Mouse (Mus musculus) liver, embryonic 15.5 days (tissue): Measurements from ENCODE around the gene Runx3. TPM values are rescaled to one million over a fixed set of nuclear protein-coding genes. Genes with fewer than 3 reads are reported as not detected.

Experiments
- ATAC-seq: fragments of 200-750 bp; cut with Nextera tagmentation; 2 replicates; pipeline ENCODE4 v1.8.0; 2017; ENCODE audit warnings: moderate number of reproducible peaks, mild to moderate bottlenecking, moderate library complexity; ENCODE audit not compliant: insufficient read depth
- H3K27ac ChIP-seq: fragments of 300-500 bp; sonication (generic); replicated peaks from 2 replicates; pipeline ENCODE4 v1.5.1; 2015; ENCODE audit warnings: mild to moderate bottlenecking, inconsistent platforms
- H3K27me3 ChIP-seq: fragments of 300-500 bp; sonication (generic); 2 replicates; pipeline ENCODE4 v1.6.1; 2015; ENCODE audit warnings: mild to moderate bottlenecking, inconsistent platforms
- H3K36me3 ChIP-seq: fragments of 300-500 bp; sonication (generic); replicated peaks from 2 replicates; pipeline ENCODE4 v1.6.1; 2015; ENCODE audit warnings: moderate library complexity, mild to moderate bottlenecking, inconsistent platforms
- H3K4me1 ChIP-seq: fragments of 300-500 bp; sonication (generic); replicated peaks from 2 replicates; pipeline ENCODE4 v1.6.1; 2015; ENCODE audit warnings: inconsistent platforms
- H3K4me2 ChIP-seq: fragments of 300-500 bp; sonication (generic); 2 replicates; pipeline ENCODE4 v1.6.1; 2015; ENCODE audit warnings: moderate library complexity, mild to moderate bottlenecking, inconsistent platforms
- H3K4me3 ChIP-seq: fragments of 300-500 bp; sonication (generic); replicated peaks from 2 replicates; pipeline ENCODE4 v1.5.1; 2015; ENCODE audit warnings: mild to moderate bottlenecking, inconsistent platforms
- H3K9ac ChIP-seq: fragments of 300-500 bp; sonication (generic); 2 replicates; pipeline ENCODE4 v1.6.1; 2015; ENCODE audit warnings: moderate library complexity, mild to moderate bottlenecking, inconsistent platforms
- H3K9me3 ChIP-seq: fragments of 300-500 bp; sonication (generic); replicated peaks from 2 replicates; pipeline ENCODE4 v1.6.1; 2016; ENCODE audit warnings: inconsistent platforms
- WGBS: fragments of 180-500 bp; shearing (Covaris S2); methylation state at CpG from one replicate; pipeline ENCODE4 v1.1.7; 2015; ENCODE audit warnings: mixed read lengths; ENCODE audit not compliant: insufficient replicate concordance; 5-methylcytosine and 5-hydroxymethylcytosine counted together
- polyA plus RNA-seq: library from polyadenylated mRNA; unstranded; fragments of >200 nt; fragmentation: Nextera tagmentation; extraction: Ambion mirVana; gene quantifications from 2 replicates; pipeline ENCODE4 v1.2.1, GENCODE M21; 2015

Gene Runx3
- polyA plus RNA-seq, 1 experiment from 2014 or later, result 0.75 TPM

- 59% methylated on average over 6 of the region's 6 CpGs for WGBS
- peaks cover 35% of the 10 kb centered on the region for H3K27me3 ChIP-seq
- H3K36me3 ChIP-seq, result no peaks in the 10 kb centered on the region
- H3K9me3 ChIP-seq, result no peaks in the 10 kb centered on the region
- no peak overlapping the region for H3K27ac ChIP-seq
- 0 out of 2 replicates have a peak, but pooled peaks cover 3% of the 10 kb centered on the region for H3K4me1 ChIP-seq
- no peak overlapping the region for H3K4me2 ChIP-seq
- ATAC-seq, result no peak
- no peak overlapping the region for H3K4me3 ChIP-seq
- no peak overlapping the region for H3K9ac ChIP-seq
Measured at GRCm38 (mm10) chr4:135131145-135131544, 10.7 kb downstream of the Runx3 start.

DNA sequence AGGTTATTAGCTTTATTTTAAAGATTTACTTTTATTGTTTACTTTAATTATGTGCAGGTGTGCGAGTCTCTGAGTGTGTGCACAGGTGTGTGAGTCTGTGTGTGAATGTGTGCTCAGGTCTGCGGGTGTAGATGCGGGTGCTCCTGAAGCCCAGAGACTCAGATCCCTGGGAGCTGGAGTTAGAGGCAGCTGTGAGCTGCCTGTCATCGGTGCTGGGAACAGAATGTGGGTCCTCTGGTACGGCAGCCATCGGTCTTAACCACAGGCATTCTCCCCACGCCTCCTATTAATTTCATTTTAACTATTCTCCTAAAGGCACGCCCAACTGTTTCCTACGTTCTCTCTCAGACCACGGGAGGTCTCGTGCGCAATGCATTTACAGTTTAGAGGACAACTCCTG lies 12.3 kb downstream of the Runx3 start:
- no peak for ATAC-seq
- H3K27ac ChIP-seq, result no peak overlapping the region
- 0 out of 2 replicates have a peak, but pooled peaks cover 3% of the 10 kb centered on the region for H3K4me1 ChIP-seq
- no peaks in the 10 kb centered on the region for H3K36me3 ChIP-seq
- H3K4me3 ChIP-seq, result no peak overlapping the region
- H3K9ac ChIP-seq, result no peak overlapping the region
- 79% methylated on average over 12 of the region's 12 CpGs for WGBS
- peaks cover 36% of the 10 kb centered on the region for H3K27me3 ChIP-seq
- no peaks in the 10 kb centered on the region for H3K9me3 ChIP-seq
- no peak overlapping the region for H3K4me2 ChIP-seq

GRCm38 (mm10) chr4:135133711-135134110 lies 13.3 kb downstream of the Runx3 start:
- Histone ChIP-seq H3K9me3 (no peaks in the 10 kb centered on the region), H3K36me3 (no peaks in the 10 kb centered on the region), H3K27ac (no peak overlapping the region), H3K4me3 (no peak overlapping the region), H3K4me1 (no peaks in the 10 kb centered on the region), H3K4me2 (no peak overlapping the region), H3K27me3 (peaks cover 38% of the 10 kb centered on the region), H3K9ac (no peak overlapping the region)
- 45% methylated on average over 4 of the region's 4 CpGs for WGBS
- ATAC-seq, result no peak

GRCm38 (mm10) chr4:135135331-135135730 lies 14.9 kb downstream of the Runx3 start:
- H3K27me3 ChIP-seq, result peaks cover 41% of the 10 kb centered on the region
- ATAC-seq, result no peak
- H3K4me3 ChIP-seq, result no peak overlapping the region
- WGBS, result 65% methylated on average over 6 of the region's 6 CpGs
- H3K9me3 ChIP-seq, result no peaks in the 10 kb centered on the region
- no peaks in the 10 kb centered on the region for H3K36me3 ChIP-seq
- no peak overlapping the region for H3K4me2 ChIP-seq
- H3K27ac ChIP-seq, result no peak overlapping the region
- H3K4me1 ChIP-seq, result no peaks in the 10 kb centered on the region
- no peak overlapping the region for H3K9ac ChIP-seq

DNA sequence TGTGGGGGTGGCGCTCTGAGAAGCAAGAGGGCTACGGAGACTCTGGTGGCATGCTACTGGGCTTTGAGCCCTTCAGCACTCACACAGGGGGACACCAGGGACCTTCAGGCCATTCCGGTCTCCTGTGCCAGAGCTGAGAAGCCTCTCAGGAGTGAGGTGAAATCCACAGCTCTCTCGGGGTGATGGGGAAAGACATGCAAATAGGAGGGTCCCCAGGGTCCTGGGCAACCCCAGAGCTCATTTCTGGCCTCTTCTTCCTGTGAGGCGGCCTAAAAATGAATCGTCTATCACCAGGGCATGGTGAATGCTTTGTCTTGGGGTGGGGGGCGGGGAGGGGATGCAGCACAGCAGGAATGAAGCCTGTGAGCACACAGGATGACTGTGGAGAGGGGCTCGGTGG lies 15.8 kb downstream of the Runx3 start:
- Histone ChIP-seq H3K4me2 (no peak overlapping the region), H3K9me3 (no peaks in the 10 kb centered on the region), H3K4me1 (no peaks in the 10 kb centered on the region), H3K27me3 (peaks cover 46% of the 10 kb centered on the region), H3K36me3 (no peaks in the 10 kb centered on the region), H3K27ac (no peak overlapping the region), H3K4me3 (no peak overlapping the region), H3K9ac (no peak overlapping the region)
- ATAC-seq, result no peak
- 57% methylated on average over 8 of the region's 8 CpGs for WGBS

DNA sequence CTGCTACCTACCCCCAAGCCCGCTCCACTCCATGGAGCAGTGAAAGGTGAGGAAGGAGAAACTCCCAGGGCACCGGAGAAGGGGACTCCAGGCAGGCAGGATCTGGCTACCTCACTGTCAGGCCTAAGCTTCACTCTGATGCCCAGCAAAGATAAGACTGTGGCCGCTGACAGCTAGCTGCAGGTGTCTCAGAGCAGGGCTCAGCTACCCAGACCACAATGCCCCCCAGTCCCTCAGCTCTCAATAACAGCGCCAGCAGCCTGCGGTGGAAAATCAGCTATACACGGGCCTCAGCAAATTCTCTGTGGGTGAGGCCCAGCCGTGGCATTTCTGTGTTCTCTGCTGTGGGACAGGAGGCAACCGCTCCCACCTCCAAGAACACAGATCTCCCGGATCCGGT lies 16.2 kb downstream of the Runx3 start:
- H3K27ac ChIP-seq, result no peak overlapping the region
- no peak for ATAC-seq
- no peak overlapping the region for H3K9ac ChIP-seq
- H3K4me3 ChIP-seq, result no peak overlapping the region
- 49% methylated on average over 10 of the region's 10 CpGs for WGBS
- peaks cover 50% of the 10 kb centered on the region for H3K27me3 ChIP-seq
- no peaks in the 10 kb centered on the region for H3K36me3 ChIP-seq
- H3K4me2 ChIP-seq, result no peak overlapping the region
- no peaks in the 10 kb centered on the region for H3K9me3 ChIP-seq
- no peaks in the 10 kb centered on the region for H3K4me1 ChIP-seq

GRCm38 (mm10) chr4:135140647-135141515 lies 20.4 kb downstream of the Runx3 start:
- H3K9me3 ChIP-seq, result no peaks in the 10 kb centered on the region
- H3K36me3 ChIP-seq, result no peaks in the 10 kb centered on the region
- no peak for ATAC-seq
- no peaks in the 10 kb centered on the region for H3K4me1 ChIP-seq
- no peak overlapping the region for H3K4me3 ChIP-seq
- under 1% methylated on average over 25 of the region's 25 CpGs for whole genome bisulfite sequencing
- no peak overlapping the region for H3K27ac ChIP-seq
- H3K4me2 ChIP-seq, result no peak overlapping the region
- peaks cover 91% of the 10 kb centered on the region for H3K27me3 ChIP-seq
- no peak overlapping the region for H3K9ac ChIP-seq

DNA sequence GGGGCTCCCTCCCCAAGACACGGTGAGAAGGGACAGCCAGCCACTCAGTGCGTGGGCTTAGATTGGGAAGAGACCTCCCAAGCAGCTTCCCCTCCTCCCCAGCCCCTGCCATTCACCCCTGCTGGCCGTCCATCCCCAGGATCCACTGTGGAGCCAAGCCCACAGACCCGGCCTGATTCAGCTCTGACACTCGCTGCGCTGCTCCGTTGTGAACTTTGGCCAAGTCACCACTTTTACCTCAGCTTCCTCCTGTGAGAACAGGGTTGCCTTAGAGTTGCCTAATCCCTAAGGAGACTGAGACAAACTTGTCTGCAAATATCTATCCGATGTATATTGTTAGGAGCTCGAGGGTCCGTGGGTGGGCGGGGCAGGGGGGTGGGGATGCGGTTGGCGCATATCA lies 21.3 kb downstream of the Runx3 start:
- H3K27ac ChIP-seq, result no peak overlapping the region
- H3K4me2 ChIP-seq, result no peak overlapping the region
- no peak overlapping the region for H3K4me3 ChIP-seq
- WGBS, result 5% methylated on average over 13 of the region's 13 CpGs
- ATAC-seq, result no peak
- peaks cover 94% of the 10 kb centered on the region for H3K27me3 ChIP-seq
- H3K9me3 ChIP-seq, result no peaks in the 10 kb centered on the region
- H3K4me1 ChIP-seq, result no peaks in the 10 kb centered on the region
- no peaks in the 10 kb centered on the region for H3K36me3 ChIP-seq
- no peak overlapping the region for H3K9ac ChIP-seq

- no peak overlapping the region for H3K4me2 ChIP-seq
- H3K9me3 ChIP-seq, result no peaks in the 10 kb centered on the region
- H3K36me3 ChIP-seq, result no peaks in the 10 kb centered on the region
- H3K27ac ChIP-seq, result no peak overlapping the region
- H3K27me3 ChIP-seq, result peaks cover 96% of the 10 kb centered on the region
- 0 out of 2 replicates have a peak, but pooled peaks cover 4% of the 10 kb centered on the region for H3K4me1 ChIP-seq
- no peak overlapping the region for H3K9ac ChIP-seq
- ATAC-seq, result no peak
- no peak overlapping the region for H3K4me3 ChIP-seq
- WGBS, result 55% methylated on average over 15 of the region's 15 CpGs
Measured at GRCm38 (mm10) chr4:135146734-135147133, 26.3 kb downstream of the Runx3 start.

DNA sequence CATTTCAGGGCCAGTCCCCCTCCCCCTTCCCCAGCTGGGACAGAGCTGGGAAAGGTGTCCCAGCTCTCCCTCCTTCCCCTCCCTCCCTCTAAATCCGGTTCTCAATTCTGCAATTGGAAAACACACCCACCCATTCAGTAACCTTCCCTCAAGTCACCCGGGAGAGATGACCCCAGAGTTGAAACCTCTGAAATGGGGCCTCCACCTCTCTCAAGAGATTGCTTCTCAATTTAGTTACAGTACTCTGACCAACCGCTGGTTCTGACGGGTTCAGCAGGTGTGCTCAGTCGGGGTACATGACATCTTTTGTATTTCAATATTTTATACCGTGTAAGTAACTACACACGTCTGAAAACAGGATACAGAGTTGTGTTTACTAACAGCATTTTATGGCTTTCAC lies 28.2 kb downstream of the Runx3 start:
- Histone ChIP-seq H3K4me3 (no peak overlapping the region), H3K36me3 (no peaks in the 10 kb centered on the region), H3K27ac (no peak overlapping the region), H3K27me3 (peaks cover 96% of the 10 kb centered on the region), H3K9me3 (no peaks in the 10 kb centered on the region), H3K4me1 (peaks cover 23% of the 10 kb centered on the region), H3K4me2 (no peak overlapping the region), H3K9ac (no peak overlapping the region)
- 30% methylated on average over 7 of the region's 7 CpGs for WGBS
- ATAC-seq, result no peak

- H3K27me3 ChIP-seq, result peaks cover 98% of the 10 kb centered on the region
- no peak; the same call in 1 of the 2 replicates for ATAC-seq
- no peak overlapping the region for H3K27ac ChIP-seq
- 8% methylated on average over 32 of the region's 32 CpGs for WGBS
- H3K9ac ChIP-seq, result no peak overlapping the region
- H3K9me3 ChIP-seq, result no peaks in the 10 kb centered on the region
- peak overlapping the region; percentile 29 for H3K4me2 ChIP-seq
- H3K4me1 ChIP-seq, result peaks cover 29% of the 10 kb centered on the region
- no peak overlapping the region for H3K4me3 ChIP-seq
- H3K36me3 ChIP-seq, result no peaks in the 10 kb centered on the region
Measured at GRCm38 (mm10) chr4:135150031-135150801, 29.8 kb downstream of the Runx3 start.
